Mouse (Mus musculus) ES-Bruce4 (cell line): ENCODE measurements around the gene Ankrd28. TPM values are rescaled to one million over a fixed set of nuclear protein-coding genes. Genes with fewer than 3 reads are reported as not detected.

Experiments
- H3K27ac ChIP-seq: 2 replicates; pipeline ENCODE4 v1.5.1; 2012; ENCODE audit warnings: low read length, inconsistent platforms; ENCODE audit not compliant: insufficient read depth
- H3K27me3 ChIP-seq: 2 replicates; pipeline ENCODE4 v1.6.1; 2012; ENCODE audit warnings: mild to moderate bottlenecking, low read length, inconsistent platforms; ENCODE audit not compliant: control insufficient read depth, poor library complexity, insufficient read depth, severe bottlenecking
- H3K36me3 ChIP-seq: 2 replicates; pipeline ENCODE4 v1.6.1; 2012; ENCODE audit warnings: inconsistent platforms, mild to moderate bottlenecking, low read length, moderate library complexity; ENCODE audit not compliant: control insufficient read depth, poor library complexity, insufficient read depth, severe bottlenecking
- H3K4me1 ChIP-seq: one replicate; pipeline ENCODE4 v1.8.1; 2011; ENCODE audit warnings: low read length; ENCODE audit not compliant: control insufficient read depth, insufficient read depth
- H3K4me3 ChIP-seq: 2 replicates; pipeline ENCODE4 v1.5.1; 2011; ENCODE audit warnings: low read depth, mild to moderate bottlenecking, low read length
- H3K9ac ChIP-seq: 2 replicates; pipeline ENCODE4 v1.6.1; 2012; ENCODE audit warnings: low read depth, mild to moderate bottlenecking, inconsistent platforms; ENCODE audit not compliant: poor library complexity, severe bottlenecking
- H3K9me3 ChIP-seq: replicated peaks from 2 replicates; pipeline ENCODE4 v1.6.1; 2012; ENCODE audit warnings: mild to moderate bottlenecking, low read length, inconsistent platforms; ENCODE audit not compliant: control insufficient read depth, poor library complexity, insufficient read depth, severe bottlenecking
- CTCF ChIP-seq: IDR thresholded peaks from one replicate; pipeline ENCODE4 v1.8.1; 2011; ENCODE audit warnings: low read depth, low read length
- EP300 ChIP-seq: IDR thresholded peaks from 2 replicates; pipeline ENCODE4 v1.6.1; 2011; ENCODE audit warnings: low read depth, low read length; ENCODE audit not compliant: insufficient read depth
- POLR2A ChIP-seq: IDR thresholded peaks from one replicate; pipeline ENCODE4 v1.8.1; 2011; ENCODE audit warnings: low read length; ENCODE audit not compliant: insufficient read depth
- polyA plus RNA-seq: library from polyadenylated mRNA; stranded (reverse); fragments of >200 nt; gene quantifications from 2 replicates; pipeline ENCODE4 v1.2.4, GENCODE M21; 2011; ENCODE audit warnings: low read depth; ENCODE audit not compliant: missing spikeins, insufficient read depth, insufficient read length

Ankrd28 gene
- polyA plus RNA-seq, 1 experiment = 104 TPM

DNA sequence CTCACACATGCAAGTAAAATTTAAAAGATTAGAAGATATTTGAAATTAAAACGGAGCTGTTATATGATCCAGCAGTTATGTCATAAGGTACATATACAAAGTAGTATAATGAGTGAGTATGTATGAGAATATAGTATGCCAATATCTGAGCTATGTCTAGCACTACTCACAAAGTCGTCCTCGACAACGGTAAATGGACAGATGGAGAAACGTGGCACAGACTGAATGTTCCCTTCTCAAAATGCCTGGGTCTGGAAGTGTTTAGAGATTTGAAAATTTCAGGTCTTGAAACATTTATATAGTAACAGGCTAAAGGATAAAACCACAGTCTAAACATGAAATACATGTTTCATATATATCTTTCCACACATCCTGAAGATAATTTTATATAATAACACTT, 30.0 kb downstream of the Ankrd28 start:
- no peak for TF ChIP-seq POLR2A

GRCm38 (mm10) chr14:31798937-31799336, 31.5 kb downstream of the Ankrd28 start:
- H3K36me3 ChIP-seq = no peaks in the 10 kb centered on the region
- H3K27ac ChIP-seq = no peak overlapping the region
- H3K9me3 ChIP-seq = no peaks in the 10 kb centered on the region
- no peaks in the 10 kb centered on the region for H3K27me3 ChIP-seq
- H3K9ac ChIP-seq = no peak overlapping the region
- TF ChIP-seq EP300 (no peak), POLR2A (no peak)
- no peak overlapping the region for H3K4me3 ChIP-seq
- no peaks in the 10 kb centered on the region for H3K4me1 ChIP-seq

More for the DNA sequence above, 30.0 kb downstream of the Ankrd28 start:
- Histone ChIP-seq H3K27ac (no peak overlapping the region), H3K27me3 (no peaks in the 10 kb centered on the region), H3K9me3 (no peaks in the 10 kb centered on the region), H3K4me1 (no peaks in the 10 kb centered on the region), H3K4me3 (no peak overlapping the region), H3K36me3 (no peaks in the 10 kb centered on the region), H3K9ac (no peak overlapping the region)

DNA sequence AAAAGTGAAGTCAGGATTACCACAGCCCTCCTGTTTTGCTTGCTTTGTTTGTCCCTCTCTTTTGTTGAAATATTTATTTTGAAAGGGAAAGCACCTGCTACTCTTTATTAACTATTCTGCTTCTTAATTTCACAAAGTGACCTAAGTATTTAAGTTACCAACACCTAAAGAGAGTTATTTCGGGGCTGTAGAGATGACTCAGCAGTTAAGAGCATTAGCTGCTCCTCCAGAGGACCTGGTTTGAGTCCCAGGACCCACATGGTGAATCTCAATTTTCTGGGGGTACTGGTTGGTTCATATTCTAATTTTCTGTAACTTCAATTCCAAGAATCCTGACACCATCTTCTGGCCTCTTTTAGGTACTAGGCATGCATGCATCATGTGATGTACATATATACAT, 34.9 kb downstream of the Ankrd28 start:
- H3K9ac ChIP-seq = no peak overlapping the region
- H3K27ac ChIP-seq = no peak overlapping the region
- TF ChIP-seq EP300 (no peak), CTCF (no peak), POLR2A (no peak)
- no peaks in the 10 kb centered on the region for H3K9me3 ChIP-seq
- no peaks in the 10 kb centered on the region for H3K27me3 ChIP-seq
- no peaks in the 10 kb centered on the region for H3K36me3 ChIP-seq
- H3K4me1 ChIP-seq = peaks cover 3% of the 10 kb centered on the region
- H3K4me3 ChIP-seq = no peak overlapping the region

DNA sequence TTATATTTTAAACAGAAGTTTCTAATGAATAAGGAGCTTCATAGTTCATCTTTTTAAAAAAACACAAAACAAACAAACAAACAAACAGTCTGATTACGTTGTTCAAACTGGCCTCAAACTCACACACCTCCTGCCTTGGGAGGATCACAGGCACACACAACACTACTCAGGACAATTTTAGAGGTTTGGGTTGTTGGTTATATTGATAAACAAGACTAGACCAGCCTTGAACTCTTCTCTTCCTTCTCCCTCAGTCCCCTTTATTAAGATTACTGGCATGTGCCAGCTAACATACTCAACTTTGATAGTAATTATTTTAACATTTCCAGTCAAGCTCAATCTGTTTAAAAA, 35.7 kb downstream of the Ankrd28 start:
- TF ChIP-seq CTCF (no peak), POLR2A (no peak), EP300 (no peak)
- no peak overlapping the region for H3K4me3 ChIP-seq
- no peak overlapping the region for H3K9ac ChIP-seq
- H3K27ac ChIP-seq = no peak overlapping the region
- no peaks in the 10 kb centered on the region for H3K27me3 ChIP-seq
- H3K4me1 ChIP-seq = peaks cover 3% of the 10 kb centered on the region
- no peaks in the 10 kb centered on the region for H3K9me3 ChIP-seq
- H3K36me3 ChIP-seq = no peaks in the 10 kb centered on the region

DNA sequence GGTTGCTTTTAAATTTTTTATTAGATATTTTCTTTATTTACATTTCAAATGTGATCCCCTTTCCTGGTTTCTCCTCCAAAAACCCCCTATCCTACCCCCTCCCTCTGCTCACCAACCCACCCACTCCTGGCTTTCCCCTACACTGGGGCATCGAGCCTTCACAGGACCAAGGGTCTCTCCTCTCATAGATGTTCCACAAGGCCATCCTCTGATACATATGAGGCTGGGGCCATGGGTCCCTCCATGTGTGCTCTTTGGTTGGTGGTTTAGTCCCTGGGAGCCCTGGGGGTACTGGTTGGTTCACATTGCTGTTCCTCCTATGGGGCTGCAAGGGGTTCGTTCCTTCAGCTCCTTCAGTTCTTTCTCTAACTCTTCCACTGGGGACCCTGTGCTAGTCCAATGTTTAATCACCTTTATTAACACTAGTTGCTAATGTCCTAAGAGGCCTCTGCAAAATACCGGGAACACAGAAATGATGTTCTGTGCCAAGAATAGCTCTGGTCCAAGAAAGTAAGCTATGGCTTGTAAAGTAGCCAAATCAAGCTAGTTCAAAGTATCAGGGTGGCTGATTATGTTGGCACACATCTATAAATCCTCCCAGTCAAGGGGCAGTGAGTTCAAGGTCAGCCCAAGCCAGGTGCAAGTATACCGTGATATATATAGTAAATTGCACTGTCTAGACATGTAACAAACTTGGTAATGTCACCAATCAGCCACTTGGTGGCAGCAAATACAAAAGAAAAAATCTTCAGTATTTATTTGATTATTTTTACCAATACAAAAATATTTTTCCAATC, 36.3 kb downstream of the Ankrd28 start:
- H3K27ac ChIP-seq = no peak overlapping the region
- no peak overlapping the region for H3K4me3 ChIP-seq
- no peaks in the 10 kb centered on the region for H3K36me3 ChIP-seq
- no peak overlapping the region for H3K9ac ChIP-seq
- peaks cover 3% of the 10 kb centered on the region for H3K4me1 ChIP-seq
- H3K9me3 ChIP-seq = no peaks in the 10 kb centered on the region
- TF ChIP-seq CTCF (no peak), POLR2A (no peak), EP300 (no peak)
- no peaks in the 10 kb centered on the region for H3K27me3 ChIP-seq

DNA sequence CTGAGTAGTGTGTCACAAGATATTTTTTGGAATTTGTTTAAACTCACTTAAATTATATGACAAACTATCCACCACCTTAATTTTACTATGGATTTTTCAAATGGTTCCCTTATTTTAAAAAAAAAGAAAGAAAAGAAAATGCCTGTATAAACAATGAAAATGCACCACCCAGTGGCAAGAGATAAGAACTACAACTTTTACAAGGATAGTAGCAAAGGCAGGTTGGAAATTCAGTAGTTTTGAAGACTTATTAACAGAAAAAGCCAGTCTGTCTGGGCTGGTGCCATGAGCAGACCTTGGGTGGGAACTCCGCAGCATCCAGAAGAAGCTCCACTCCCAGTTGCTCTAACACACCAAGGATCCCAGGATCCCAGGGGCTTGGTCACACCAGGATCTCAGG, 39.7 kb downstream of the Ankrd28 start:
- TF ChIP-seq POLR2A = no peak
- no peak for TF ChIP-seq EP300
- TF ChIP-seq CTCF = no peak
- H3K36me3 ChIP-seq = no peaks in the 10 kb centered on the region
- H3K4me1 ChIP-seq = peaks cover 3% of the 10 kb centered on the region
- H3K9me3 ChIP-seq = no peaks in the 10 kb centered on the region
- no peak overlapping the region for H3K9ac ChIP-seq
- no peak overlapping the region for H3K27ac ChIP-seq
- no peaks in the 10 kb centered on the region for H3K27me3 ChIP-seq
- H3K4me3 ChIP-seq = no peak overlapping the region
